Mouse (Mus musculus) stomach, postnatal 0 days (tissue): Measurements from ENCODE around the gene Ccdc7a. TPM values are rescaled to one million over a fixed set of nuclear protein-coding genes. Genes with fewer than 3 reads are reported as not detected.
A peak's percentile ranks its signal among the peaks of the same experiment; 100 is the strongest.

Experiments
- ATAC-seq: fragments of 200-750 bp; cut with Nextera tagmentation; 2 replicates; pipeline ENCODE4 v1.8.0; 2017; ENCODE audit not compliant: low FRiP score, low TSS enrichment
- DNase-seq: peaks from one replicate; pipeline ENCODE4 v3.0.0-alpha.2; 2016; ENCODE audit warnings: low spot score
- H3K27ac ChIP-seq: fragments of 300-500 bp; sonication (generic); replicated peaks from 2 replicates; pipeline ENCODE4 v1.5.1; 2014; ENCODE audit warnings: mild to moderate bottlenecking, control low read depth
- H3K27me3 ChIP-seq: fragments of 300-500 bp; sonication (generic); 2 replicates; pipeline ENCODE4 v1.6.1; 2014; ENCODE audit warnings: low read length; ENCODE audit not compliant: control insufficient read depth, insufficient read depth
- H3K36me3 ChIP-seq: fragments of 300-500 bp; sonication (generic); 2 replicates; pipeline ENCODE4 v1.6.1; 2014; ENCODE audit warnings: low read length, mixed read lengths; ENCODE audit not compliant: control insufficient read depth, insufficient read depth
- H3K4me1 ChIP-seq: fragments of 300-500 bp; sonication (generic); replicated peaks from 2 replicates; pipeline ENCODE4 v1.6.1; 2014; ENCODE audit warnings: antibody characterized with exemption; ENCODE audit not compliant: control insufficient read depth, insufficient read depth
- H3K4me2 ChIP-seq: fragments of 300-500 bp; sonication (generic); replicated peaks from 2 replicates; pipeline ENCODE4 v1.6.1; 2014; ENCODE audit warnings: low read depth, mild to moderate bottlenecking, control low read depth, moderate library complexity
- H3K4me3 ChIP-seq: fragments of 300-500 bp; sonication (generic); 2 replicates; pipeline ENCODE4 v1.5.1; 2014; ENCODE audit warnings: low read depth, low read length, control low read depth
- H3K9ac ChIP-seq: fragments of 300-500 bp; sonication (generic); 2 replicates; pipeline ENCODE4 v1.6.1; 2014; ENCODE audit warnings: mild to moderate bottlenecking, low read length, control low read depth, mixed read lengths
- H3K9me3 ChIP-seq: fragments of 300-500 bp; sonication (generic); 2 replicates; pipeline ENCODE4 v1.6.1; 2016; ENCODE audit warnings: low read length; ENCODE audit not compliant: control insufficient read depth
- CTCF ChIP-seq: IDR thresholded peaks from 2 replicates; pipeline ENCODE4 v1.5.1; 2016; ENCODE audit warnings: antibody characterized with exemption, low read depth, mild to moderate bottlenecking, moderate library complexity
- EP300 ChIP-seq: optimal IDR thresholded peaks from 2 replicates; pipeline ENCODE3; 2016; ENCODE audit warnings: antibody characterized with exemption
- WGBS: fragments of 180-500 bp; shearing (Covaris S2); extraction: QIAGEN DNeasy Blood & Tissue Kit; methylation state at CpG from one replicate; pipeline ENCODE4 v1.1.7; 2014; 5-methylcytosine and 5-hydroxymethylcytosine counted together
- polyA plus RNA-seq: library from polyadenylated mRNA; unstranded; fragments of >200 nt; fragmentation: Nextera tagmentation; extraction: Ambion mirVana; gene quantifications from 2 replicates; pipeline ENCODE4 v1.2.1, GENCODE M21; 2015

Gene Ccdc7a
- polyA plus RNA-seq, 1 experiment from 2014 or later: not detected

DNA sequence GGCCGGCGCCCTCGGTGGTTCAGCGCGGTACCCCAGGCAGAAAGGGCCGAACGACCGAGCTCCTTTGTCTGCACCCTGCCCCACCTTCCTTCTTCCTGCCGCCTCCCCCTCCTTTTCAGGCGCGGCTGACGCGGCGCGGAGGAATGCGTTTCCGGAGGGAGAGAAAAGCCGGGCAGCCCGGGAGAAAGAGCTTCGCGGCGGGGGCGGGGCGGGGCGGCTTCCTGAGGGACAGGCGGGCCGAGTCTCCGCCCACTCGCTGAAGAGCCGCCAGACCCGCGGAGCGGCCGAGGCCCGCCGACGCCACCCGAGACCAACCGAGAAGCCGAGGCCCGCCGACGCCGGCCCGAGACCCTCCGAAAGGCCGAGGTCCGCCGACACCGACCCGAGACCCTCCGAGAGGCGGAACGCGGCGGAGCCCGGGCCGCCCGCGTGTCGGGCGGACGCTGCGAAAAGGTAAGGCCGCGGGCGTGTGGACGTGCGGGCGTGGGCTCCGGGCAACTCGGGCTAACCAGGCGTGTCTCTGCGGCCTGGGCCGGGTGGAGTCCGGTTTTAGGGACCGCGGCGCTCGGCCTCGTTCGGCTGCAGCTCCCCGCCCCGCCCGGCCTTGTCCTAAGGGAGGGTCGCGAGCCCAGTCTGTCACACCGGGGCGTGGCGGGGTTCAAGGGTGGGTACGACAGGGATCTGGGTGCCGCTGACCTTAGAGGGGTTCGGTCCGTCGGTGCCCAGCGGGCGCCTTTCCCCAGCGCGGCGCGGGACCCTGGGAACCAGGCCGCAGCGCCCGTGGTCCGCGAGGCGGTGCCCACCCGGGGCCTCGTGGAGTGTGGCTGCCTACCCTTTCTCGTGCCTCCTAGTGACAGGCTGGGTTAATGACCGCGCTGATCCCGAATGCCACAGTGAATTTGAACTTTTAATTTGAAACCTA is 379.5 kb downstream of the Ccdc7a start, which contains the start of gene Itgb1:
Gene Itgb1, plus strand, starts transcription at position 148 of the 922 bp plus-strand sequence.
- no peaks in the 10 kb centered on the region for H3K27me3 ChIP-seq
- no peaks in the 10 kb centered on the region for H3K9me3 ChIP-seq
- H3K27ac ChIP-seq: peak within 1 kb of the TSS; percentile 99
- H3K36me3 ChIP-seq: no peaks in the 10 kb centered on the region
- H3K4me2 ChIP-seq: peak within 1 kb of the TSS; percentile 65
- peak; percentile 97 for ATAC-seq
- no peaks in the 10 kb centered on the region for H3K4me1 ChIP-seq
- peak within 1 kb of the TSS; percentile 100 for H3K9ac ChIP-seq
- under 1% methylated on average over 98 of the region's 113 CpGs for WGBS
- H3K4me3 ChIP-seq: peak within 1 kb of the TSS; percentile 92
- TF ChIP-seq CTCF (peak; percentile 60), EP300 (no peak)
- DNase-seq: peak; percentile 99

DNA sequence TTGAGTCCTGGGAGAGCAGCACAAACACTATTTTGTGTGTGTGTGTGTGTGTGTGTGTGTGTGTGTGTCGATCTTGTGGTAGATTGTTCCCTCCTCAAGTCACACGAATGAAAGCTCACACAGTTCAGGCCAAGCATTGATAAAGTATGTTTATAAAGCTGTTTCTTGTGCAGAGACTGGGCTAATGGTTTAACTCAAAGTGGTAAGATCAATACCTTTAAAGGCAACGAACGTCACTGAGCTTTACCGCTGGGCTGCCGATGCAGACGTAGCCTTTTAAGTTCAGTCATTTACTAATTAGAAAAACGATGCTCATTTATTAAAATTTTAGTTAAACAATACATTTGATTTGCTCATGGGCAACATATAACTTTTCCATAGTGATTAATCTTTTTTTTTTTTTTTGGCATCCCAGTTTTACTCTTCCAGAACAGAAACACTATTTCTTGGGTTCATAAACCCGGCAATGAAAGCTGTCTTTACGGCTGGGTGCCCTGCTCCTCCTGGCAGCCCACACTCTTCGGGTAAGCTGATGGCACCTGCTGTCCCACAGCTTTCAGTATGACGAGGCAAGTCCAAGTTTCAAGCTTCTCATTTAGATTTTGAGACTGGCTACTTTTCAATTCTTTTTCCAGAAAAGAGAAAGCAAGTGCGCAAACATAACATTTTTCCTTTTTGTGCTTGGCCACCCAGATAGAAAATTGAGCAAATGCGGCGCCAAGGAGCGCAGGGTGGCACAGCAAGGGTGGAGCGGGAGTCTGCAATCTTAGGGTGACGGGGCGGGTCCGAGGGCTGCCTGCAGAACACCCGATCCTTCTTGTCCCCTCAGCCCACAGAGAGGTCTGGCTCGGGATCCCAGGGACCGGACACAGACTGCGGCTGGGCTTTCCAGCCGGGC is 380.5 kb downstream of the Ccdc7a start:
- Histone ChIP-seq H3K9me3 (no peaks in the 10 kb centered on the region), H3K36me3 (no peaks in the 10 kb centered on the region), H3K9ac (peak overlapping the region; percentile 100), H3K27ac (peak overlapping the region; percentile 99), H3K27me3 (no peaks in the 10 kb centered on the region), H3K4me1 (peaks cover 4% of the 10 kb centered on the region; the same call in 1 of the 2 replicates), H3K4me3 (peak overlapping the region; percentile 92), H3K4me2 (peak overlapping the region; percentile 65)
- DNase-seq: peak; percentile 18
- ATAC-seq: no peak
- TF ChIP-seq EP300 (peak; percentile 28), CTCF (no peak)
- 3% methylated on average over 25 of the region's 25 CpGs for WGBS

Other genes with a start within 250 kb of the Ccdc7a start
- not detected in 2 replicates for gene Ccdc7b, start 1.6 kb upstream of the Ccdc7a start, polyA plus RNA-seq
- gene Gm10999, start 66.1 kb upstream of the Ccdc7a start, polyA plus RNA-seq: not detected in 2 replicates
- gene 2610044O15Rik8, start 168.9 kb upstream of the Ccdc7a start, polyA plus RNA-seq: 15.4 and 15.9 TPM in 2 replicates